Mouse (Mus musculus) MEL (cell line): ENCODE data around the gene Homer3. TPM values are rescaled to one million over a fixed set of nuclear protein-coding genes. Genes with fewer than 3 reads are reported as not detected.
A peak's percentile ranks its signal among the peaks of the same experiment; 100 is the strongest.

Experiments
- DNase-seq: peaks from one replicate; pipeline ENCODE4 v3.0.0; 2011; ENCODE audit warnings: low read depth, low spot score
- H3K27ac ChIP-seq: 2 replicates; pipeline ENCODE4 v1.5.1; 2012; ENCODE audit warnings: low read depth, mild to moderate bottlenecking, control low read depth, low read length, moderate library complexity; ENCODE audit not compliant: control insufficient read depth
- H3K27me3 ChIP-seq, 2 experiments: fragments of 150-350 bp in 1 of 2; sonication (generic) in 1 of 2; 2 replicates each; pipeline ENCODE4 v1.6.1; 2012; ENCODE audit warnings: low read length in 2 of 2, mild to moderate bottlenecking in 2 of 2, improper control_type of control experiment in 1 of 2, moderate library complexity in 1 of 2; ENCODE audit not compliant: insufficient read depth in 2 of 2, control insufficient read depth in 1 of 2
- H3K36me3 ChIP-seq, 2 experiments: 2 replicates each; pipeline ENCODE4 v1.6.1; 2012 to 2014; ENCODE audit warnings: low read length in 2 of 2, improper control_type of control experiment in 1 of 2, inconsistent platforms in 1 of 2, mild to moderate bottlenecking in 1 of 2; ENCODE audit not compliant: insufficient read depth in 2 of 2, control insufficient read depth in 1 of 2
- H3K4me1 ChIP-seq, 2 experiments: fragments of 150-350 bp in 1 of 2; sonication (generic) in 1 of 2; 2 replicates each; pipeline ENCODE4 v1.6.1; 2012; ENCODE audit warnings: low read length in 2 of 2, improper control_type of control experiment in 1 of 2, mild to moderate bottlenecking in 1 of 2; ENCODE audit not compliant: insufficient read depth in 2 of 2, control insufficient read depth in 1 of 2
- H3K4me3 ChIP-seq, 2 experiments: fragments of 150-350 bp in 1 of 2; sonication (generic) in 1 of 2; 2 replicates each; pipeline ENCODE4 v1.5.1; 2012; ENCODE audit warnings: low read depth in 2 of 2, low read length in 2 of 2, mild to moderate bottlenecking in 2 of 2, moderate library complexity in 2 of 2, control low read depth in 1 of 2, improper control_type of control experiment in 1 of 2; ENCODE audit not compliant: control insufficient read depth in 1 of 2, insufficient read depth in 1 of 2
- H3K79me2 ChIP-seq: 2 replicates; pipeline ENCODE4 v1.6.1; 2012; ENCODE audit warnings: mild to moderate bottlenecking, low read length, moderate library complexity; ENCODE audit not compliant: control insufficient read depth, poor library complexity, insufficient read depth
- H3K9ac ChIP-seq: 2 replicates; pipeline ENCODE4 v1.6.1; 2012; ENCODE audit warnings: low read depth, mild to moderate bottlenecking, control low read depth, low read length, moderate library complexity; ENCODE audit not compliant: control insufficient read depth, poor library complexity, severe bottlenecking
- H3K9me3 ChIP-seq: fragments of 150-350 bp; sonication (generic); replicated peaks from 2 replicates; pipeline ENCODE4 v1.6.1; 2012; ENCODE audit warnings: mild to moderate bottlenecking, low read length, improper control_type of control experiment, moderate library complexity; ENCODE audit not compliant: insufficient read depth
- CTCF ChIP-seq, 3 experiments: IDR thresholded peaks in 2 of 3; conservative IDR thresholded peaks in 1 of 3; 2 replicates each; pipeline ENCODE4 v1.5.1; 2011 to 2012; ENCODE audit warnings: low read length in 3 of 3, low read depth in 2 of 3, mild to moderate bottlenecking in 2 of 3, improper control_type of control experiment in 1 of 3, inconsistent platforms in 1 of 3, mixed read lengths in 1 of 3, moderate library complexity in 1 of 3; ENCODE audit not compliant: control insufficient read depth in 1 of 3, insufficient read depth in 1 of 3, poor library complexity in 1 of 3, severe bottlenecking in 1 of 3
- HCFC1 ChIP-seq: IDR thresholded peaks from 2 replicates; pipeline ENCODE4 v1.6.1; 2012; ENCODE audit warnings: low read depth, mild to moderate bottlenecking, inconsistent platforms, low read length, improper control_type of control experiment, moderate library complexity
- MAFK ChIP-seq: IDR thresholded peaks from 2 replicates; pipeline ENCODE4 v1.6.1; 2011; ENCODE audit warnings: low read depth, mild to moderate bottlenecking, low read length, improper control_type of control experiment, borderline replicate concordance
- MAX ChIP-seq: IDR thresholded peaks from 2 replicates; pipeline ENCODE4 v1.6.1; 2011; ENCODE audit warnings: low read length, improper control_type of control experiment
- MEF2A ChIP-seq: IDR thresholded peaks from 2 replicates; pipeline ENCODE4 v1.6.1; 2014; ENCODE audit warnings: low read depth, mild to moderate bottlenecking, inconsistent platforms, low read length, improper control_type of control experiment; ENCODE audit not compliant: poor library complexity, insufficient replicate concordance, severe bottlenecking; ENCODE audit errors: extremely low read depth
- MXI1 ChIP-seq: IDR thresholded peaks from 2 replicates; pipeline ENCODE4 v1.6.1; 2011; ENCODE audit warnings: mild to moderate bottlenecking, low read depth, low read length, improper control_type of control experiment
- MYC ChIP-seq: IDR thresholded peaks from 2 replicates; pipeline ENCODE4 v1.6.1; 2011; ENCODE audit warnings: low read depth, mild to moderate bottlenecking, low read length, improper control_type of control experiment, moderate library complexity
- POLR2AphosphoS5 ChIP-seq: IDR thresholded peaks from 2 replicates; pipeline ENCODE4 v1.6.1; 2012; ENCODE audit warnings: low read depth, borderline replicate concordance, mild to moderate bottlenecking, inconsistent platforms, low read length, moderate library complexity, mixed read lengths
- RAD21 ChIP-seq: IDR thresholded peaks from 2 replicates; pipeline ENCODE4 v1.6.1; 2011; ENCODE audit warnings: mild to moderate bottlenecking, low read depth, low read length, improper control_type of control experiment
- SMC3 ChIP-seq: IDR thresholded peaks from 2 replicates; pipeline ENCODE4 v1.6.1; 2011; ENCODE audit warnings: low read depth, low read length, improper control_type of control experiment
- TBP ChIP-seq: IDR thresholded peaks from 2 replicates; pipeline ENCODE4 v1.8.0; 2011; ENCODE audit warnings: low read depth, low read length, improper control_type of control experiment
- ZC3H11A ChIP-seq: IDR thresholded peaks from 2 replicates; pipeline ENCODE4 v1.6.1; 2012; ENCODE audit warnings: low read depth, mild to moderate bottlenecking, inconsistent platforms, low read length, improper control_type of control experiment
- ZKSCAN1 ChIP-seq: IDR thresholded peaks from 2 replicates; pipeline ENCODE4 v1.6.1; 2012; ENCODE audit warnings: low read depth, mild to moderate bottlenecking, inconsistent platforms, low read length, improper control_type of control experiment, moderate library complexity
- ZMIZ1 ChIP-seq: IDR thresholded peaks from 2 replicates; pipeline ENCODE4 v1.6.1; 2012; ENCODE audit warnings: low read depth, mild to moderate bottlenecking, inconsistent platforms, low read length, improper control_type of control experiment, moderate library complexity
- polyA plus RNA-seq, 2 experiments: library from polyadenylated mRNA; stranded (reverse) in 1 of 2; unstranded in 1 of 2; fragments of >175 nt in 1 of 2; fragments of >200 nt in 1 of 2; gene quantifications; 2 replicates each; pipeline versions ENCODE4 v1.2.1 to v1.2.4; 2012; ENCODE audit warnings: low replicate concordance in 2 of 2, low read depth in 1 of 2; ENCODE audit not compliant: insufficient read length in 2 of 2, insufficient read depth in 1 of 2, missing spikeins in 1 of 2
- total RNA-seq: library from RNA; depleted of rRNA; stranded (reverse); fragments of 300-350 nt; gene quantifications from 2 replicates; pipeline ENCODE4 v1.2.3, GENCODE M21; 2012

Homer3 gene
- total and polyA plus RNA-seq, 3 experiments: 12.2 to 22.8 TPM; not detected in 1

DNA sequence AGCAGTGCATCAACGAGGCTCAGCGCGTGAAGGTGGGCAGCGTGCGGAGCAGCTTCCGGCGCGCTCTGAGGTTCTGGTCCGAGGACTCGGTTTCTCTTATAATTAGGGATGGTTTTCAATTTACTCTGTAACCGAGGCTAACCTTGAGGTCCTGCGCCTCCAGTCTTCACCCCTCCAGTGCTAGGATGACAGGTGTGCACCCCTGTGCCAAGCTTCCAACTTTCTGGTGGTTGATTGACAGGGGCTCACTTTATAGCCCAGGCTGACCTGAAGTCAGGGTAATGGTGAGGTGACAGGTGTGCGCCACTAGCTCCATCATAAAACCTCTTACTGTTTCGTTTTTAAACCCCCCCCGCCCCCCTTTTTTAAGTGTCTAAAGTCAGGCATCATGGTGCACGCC is 20.3 kb downstream of the Homer3 start:
- Histone ChIP-seq H3K27me3 (no peaks in the 10 kb centered on the region), H3K4me3 (peak overlapping the region; percentile 60 to 91), H3K27ac (peak overlapping the region; percentile 82), H3K9me3 (no peaks in the 10 kb centered on the region), H3K9ac (peak overlapping the region; percentile 93), H3K36me3 (peaks cover 2 to 6% of the 10 kb centered on the region in 2 experiments), H3K4me1 (peaks cover 4 to 12% of the 10 kb centered on the region in 2 experiments), H3K79me2 (peaks cover 34% of the 10 kb centered on the region)
- DNase-seq: no peak
- TF ChIP-seq MAX: 0 out of 2 replicates have a peak, but pooled peaks have one; percentile 2
- no peak for TF ChIP-seq ZKSCAN1
- no peak for TF ChIP-seq ZMIZ1
- no peak for TF ChIP-seq ZC3H11A
- TF ChIP-seq MAFK: no peak
- TF ChIP-seq HCFC1: no peak
- TF ChIP-seq POLR2AphosphoS5: no peak
- no peak for TF ChIP-seq TBP
- no peak for TF ChIP-seq MYC

DNA sequence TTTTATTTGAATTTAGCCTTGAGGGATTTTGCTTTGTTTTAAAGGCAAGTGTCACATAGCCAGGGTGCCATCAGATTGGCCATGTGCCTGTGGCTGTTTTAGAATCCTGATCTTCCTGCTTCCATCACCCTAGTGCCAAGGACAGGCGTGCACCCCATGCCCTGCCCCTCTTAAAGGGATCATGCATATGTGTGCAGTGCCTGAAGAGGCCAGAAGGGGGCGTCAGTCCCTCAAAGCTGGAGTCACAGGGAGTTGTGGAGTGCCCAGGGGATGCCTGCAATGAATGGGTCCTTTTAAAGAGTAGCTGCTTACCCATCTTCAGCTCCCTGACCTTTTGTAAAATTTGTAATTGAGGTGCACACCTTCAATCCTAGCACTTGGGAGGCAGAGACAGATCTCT is 26.7 kb downstream of the Homer3 start:
- H3K79me2 ChIP-seq: no peaks in the 10 kb centered on the region; the same call in 1 of the 2 replicates
- peak; percentile 72 for DNase-seq
- no peak overlapping the region for H3K4me3 ChIP-seq
- TF ChIP-seq RAD21: peak; percentile 61
- TF ChIP-seq TBP: no peak
- peak; percentile 36; the same call in 1 of the 2 replicates for TF ChIP-seq ZC3H11A
- peak; percentile 73 to 84 (median 79) for TF ChIP-seq CTCF (IDR thresholded peaks at IDR 0.05 in 2 of 3, conservative IDR thresholded peaks at IDR 0.05 in 1 of 3; ENCODE audit: control insufficient read depth in 1 of 3, insufficient read depth in 1 of 3, low read depth in 2 of 3, low read length in 3 of 3, poor library complexity in 1 of 3, severe bottlenecking in 1 of 3)
- peak; percentile 62 for TF ChIP-seq SMC3
- H3K27me3 ChIP-seq: no peaks in the 10 kb centered on the region
- no peak overlapping the region for H3K27ac ChIP-seq
- H3K9me3 ChIP-seq: no peaks in the 10 kb centered on the region
- H3K9ac ChIP-seq: no peak overlapping the region
- H3K36me3 ChIP-seq: peaks cover 0 to 5% of the 10 kb centered on the region in 2 experiments; a peak in 2 of 4 replicates
- no peaks in the 10 kb centered on the region for H3K4me1 ChIP-seq

DNA sequence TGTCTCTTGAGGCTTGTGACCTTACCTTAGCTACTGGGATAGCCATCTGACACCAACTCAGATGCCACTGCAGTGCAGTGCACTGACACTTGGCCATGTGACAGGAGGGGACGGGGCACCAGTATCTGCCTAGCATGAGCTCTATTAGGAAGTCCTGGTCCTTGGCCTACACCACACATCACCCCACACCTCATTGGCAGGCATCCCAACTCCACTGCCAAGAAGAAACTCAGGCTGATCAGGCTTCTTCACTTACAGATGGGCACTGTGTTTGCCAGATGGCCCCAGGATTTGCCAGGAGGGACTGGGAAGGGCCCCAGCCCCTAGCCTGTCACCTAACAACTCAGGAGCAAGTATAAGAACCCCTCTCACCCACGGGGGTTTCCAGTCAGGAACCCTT is 30.8 kb downstream of the Homer3 start:
- peak; percentile 35 for DNase-seq
- Histone ChIP-seq H3K36me3 (peaks cover 0 to 3% of the 10 kb centered on the region in 2 experiments; a peak in 1 of 4 replicates), H3K4me1 (peaks cover 2 to 6% of the 10 kb centered on the region in 2 experiments; a peak in 3 of 4 replicates), H3K79me2 (peaks cover 1% of the 10 kb centered on the region; the same call in 1 of the 2 replicates), H3K27ac (no peak overlapping the region), H3K27me3 (no peaks in the 10 kb centered on the region), H3K9ac (no peak overlapping the region), H3K4me3 (no peak overlapping the region), H3K9me3 (no peaks in the 10 kb centered on the region)
- TF ChIP-seq MXI1 (peak; percentile 48; the same call in 1 of the 2 replicates), MEF2A (no peak)
